Mouse (Mus musculus): Measurements from ENCODE around the gene Dyrk2.

Dyrk2 gene

DNA sequence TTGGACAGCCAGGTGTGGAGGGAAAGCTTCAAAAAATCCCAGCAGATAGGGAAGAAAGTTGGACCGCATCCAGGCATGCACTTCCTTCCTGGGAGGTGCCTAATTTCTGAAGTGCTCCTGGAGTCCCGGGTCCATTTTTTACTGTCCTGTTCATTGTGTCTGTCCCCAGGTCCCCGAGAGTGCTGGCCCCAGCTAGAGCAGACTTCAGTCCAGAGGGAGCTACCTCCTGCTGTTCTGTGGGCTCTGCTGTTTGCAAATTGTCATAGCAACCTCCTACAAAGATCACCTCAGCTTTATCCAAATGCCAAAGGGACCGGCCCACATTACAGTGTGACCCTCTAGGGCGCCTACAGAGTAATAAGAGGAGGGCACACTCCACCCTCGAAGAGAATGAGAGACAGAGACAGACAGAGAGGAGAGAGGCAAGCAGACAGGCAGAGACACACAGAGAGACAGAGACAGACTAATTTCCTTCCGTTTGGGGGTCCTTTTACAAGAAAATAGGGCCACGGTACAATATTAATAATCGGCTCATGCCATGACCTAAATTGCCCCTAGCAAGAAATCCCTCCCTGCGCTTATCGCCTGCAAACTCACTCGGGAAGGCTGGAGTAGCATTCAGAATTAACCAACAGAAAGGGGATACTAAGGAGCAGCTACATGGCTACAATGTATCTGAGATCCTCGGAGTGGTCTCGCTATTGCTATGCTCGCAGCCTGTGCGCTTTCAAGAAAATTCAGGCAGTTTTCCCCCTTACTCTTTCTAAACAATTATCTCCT lies at the start of gene Dyrk2:
Gene Dyrk2 (minus strand): TSS at position 9 of the 780 bp plus-strand sequence.
- DNase-seq (ENCODE audit: low spot score) = no peak

DNA sequence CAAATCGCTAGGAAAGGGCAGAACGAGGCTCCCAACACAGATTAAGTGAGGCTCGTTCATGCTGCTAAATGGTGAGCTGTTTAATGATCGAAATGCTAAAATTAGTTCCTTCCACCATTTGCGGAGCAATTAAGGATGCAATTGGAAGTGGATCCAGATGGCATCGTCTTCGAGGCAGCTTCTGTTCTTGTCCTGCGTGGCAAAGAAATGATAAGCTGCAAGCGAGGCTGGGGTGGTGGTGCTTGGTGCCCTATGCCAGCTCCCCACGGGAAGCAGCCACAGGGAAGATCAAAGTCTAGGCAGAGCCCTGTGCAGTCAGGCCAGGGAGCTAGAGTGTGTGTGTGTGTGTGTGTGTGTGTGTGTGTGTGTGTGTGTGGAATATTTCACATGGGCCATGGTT lies 32.6 kb upstream of the Dyrk2 start:
- no peak for DNase-seq (ENCODE audit: low spot score)

DNA sequence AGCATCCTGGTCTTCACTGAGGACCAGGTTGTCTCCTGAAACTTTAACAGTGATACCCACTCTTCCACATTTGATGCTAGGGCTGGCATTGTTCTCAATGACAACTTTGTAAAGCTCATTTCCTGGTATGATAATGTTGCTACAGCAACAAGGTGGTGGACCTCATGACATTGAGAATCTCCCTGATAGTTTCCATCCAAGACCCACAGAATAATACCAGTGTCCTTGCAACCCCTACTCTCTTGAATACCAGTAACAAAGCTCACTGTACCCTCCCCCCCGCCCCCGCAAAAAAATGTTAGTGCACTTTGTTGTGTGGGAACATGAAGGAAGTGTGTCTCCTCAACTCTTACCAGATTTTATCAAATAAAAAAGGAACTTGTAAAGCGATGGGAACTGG lies 23.6 kb upstream of the Dyrk2 start:
- DNase-seq (ENCODE audit: low spot score) = no peak

GRCm38 (mm10) chr10:118884126-118884525 lies 14.1 kb upstream of the Dyrk2 start:
- no peak for DNase-seq (ENCODE audit: low spot score)

- DNase-seq (ENCODE audit: low spot score) = no peak
Measured at GRCm38 (mm10) chr10:118883317-118883716, 13.3 kb upstream of the Dyrk2 start.

DNA sequence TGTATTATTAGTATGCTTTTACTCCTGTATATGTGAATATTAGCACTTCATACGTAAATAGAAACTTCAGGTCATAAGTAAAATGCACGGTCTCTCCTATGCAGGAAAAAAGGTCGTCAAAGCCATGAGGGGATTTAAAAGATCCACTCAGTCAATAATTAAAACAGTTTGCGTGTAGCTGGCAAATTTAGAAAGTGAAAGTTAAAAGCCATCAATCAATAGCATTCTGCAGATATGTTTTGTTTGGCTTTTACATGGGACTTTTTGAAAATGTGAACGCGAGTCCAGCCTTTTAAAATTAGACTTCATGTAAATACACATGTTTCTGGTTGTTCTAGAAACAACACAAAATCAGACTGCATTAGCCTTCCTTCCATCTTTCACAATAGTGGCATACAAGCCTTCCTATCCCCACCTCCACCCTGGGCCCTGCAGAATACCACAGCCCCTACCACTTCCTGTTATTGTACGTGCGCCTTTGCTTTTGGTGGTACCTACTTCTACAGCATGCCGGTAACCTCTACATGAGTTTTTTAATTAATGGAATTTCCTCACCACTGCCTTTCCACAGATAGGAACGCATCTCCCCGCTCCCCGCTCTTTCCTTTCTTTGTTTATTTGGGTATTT lies 12.4 kb upstream of the Dyrk2 start:
- DNase-seq (ENCODE audit: low spot score) = no peak

DNA sequence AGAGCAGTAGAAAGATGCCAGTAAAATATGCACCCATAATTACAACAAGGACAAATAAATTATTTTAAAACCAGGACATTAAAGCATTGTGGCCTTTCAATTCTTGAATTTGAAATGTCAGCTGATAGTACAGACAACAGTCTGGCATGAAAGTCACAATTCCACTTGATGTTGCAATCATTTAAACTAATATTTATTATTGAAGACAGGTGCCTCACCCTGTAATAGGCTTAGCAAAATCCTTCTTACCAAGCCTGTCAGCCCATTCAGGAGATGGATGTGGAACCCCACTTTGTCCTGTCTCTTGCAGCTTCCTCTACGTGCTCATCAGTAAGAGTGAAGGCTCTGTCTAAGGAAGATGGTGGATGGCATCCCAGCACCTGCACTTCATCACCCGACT lies 10.8 kb upstream of the Dyrk2 start:
- DNase-seq (ENCODE audit: low spot score) = no peak

DNA sequence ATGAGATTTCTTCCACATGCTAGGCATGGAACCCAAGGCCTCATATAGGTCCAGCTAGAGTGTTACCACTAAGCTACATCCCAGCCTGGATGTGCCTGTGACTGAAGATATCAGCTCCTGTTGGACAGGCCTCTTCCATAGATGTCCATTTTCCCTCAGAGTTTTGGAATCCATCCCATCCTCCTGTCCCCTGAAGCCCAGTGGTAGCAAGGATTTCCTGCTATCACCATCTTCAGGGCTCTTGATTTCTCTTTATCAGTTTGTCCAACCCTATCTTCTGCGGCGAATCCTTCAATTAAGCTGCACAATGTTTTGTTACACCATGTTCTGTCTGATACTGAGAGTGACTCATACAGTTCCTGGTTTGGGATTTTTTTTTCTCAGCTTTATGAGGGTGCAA lies 2.2 kb upstream of the Dyrk2 start:
- no peak for DNase-seq (ENCODE audit: low spot score)

DNA sequence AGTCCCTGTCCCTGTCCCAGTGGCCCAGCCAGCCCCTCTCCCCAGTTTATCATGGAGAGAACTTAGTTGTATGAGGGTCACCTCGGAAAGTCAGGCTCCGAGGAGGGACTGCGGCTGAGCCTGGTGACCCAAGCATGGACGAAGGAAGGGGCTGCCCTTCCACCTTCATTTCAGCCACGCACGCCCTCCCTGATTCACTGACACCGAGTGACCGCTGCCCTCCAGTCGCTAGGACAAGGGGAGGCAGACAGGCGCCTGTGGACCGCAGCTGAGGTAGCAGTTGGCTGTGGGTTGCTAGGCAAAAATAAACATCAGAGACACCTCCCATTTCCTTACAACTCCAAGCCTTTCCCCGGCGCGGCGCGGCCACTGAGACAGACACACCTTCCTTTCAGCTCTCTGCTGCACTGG lies 413 bp downstream of the Dyrk2 start:
- DNase-seq (ENCODE audit: low spot score) = peak; percentile 63

GRCm38 (mm10) chr10:118868601-118869590 lies 1.1 kb downstream of the Dyrk2 start:
- peak; percentile 64 for DNase-seq (ENCODE audit: low spot score)

GRCm38 (mm10) chr10:118867896-118868600 lies 2.0 kb downstream of the Dyrk2 start:
- DNase-seq (ENCODE audit: low spot score) = peak; percentile 40

DNA sequence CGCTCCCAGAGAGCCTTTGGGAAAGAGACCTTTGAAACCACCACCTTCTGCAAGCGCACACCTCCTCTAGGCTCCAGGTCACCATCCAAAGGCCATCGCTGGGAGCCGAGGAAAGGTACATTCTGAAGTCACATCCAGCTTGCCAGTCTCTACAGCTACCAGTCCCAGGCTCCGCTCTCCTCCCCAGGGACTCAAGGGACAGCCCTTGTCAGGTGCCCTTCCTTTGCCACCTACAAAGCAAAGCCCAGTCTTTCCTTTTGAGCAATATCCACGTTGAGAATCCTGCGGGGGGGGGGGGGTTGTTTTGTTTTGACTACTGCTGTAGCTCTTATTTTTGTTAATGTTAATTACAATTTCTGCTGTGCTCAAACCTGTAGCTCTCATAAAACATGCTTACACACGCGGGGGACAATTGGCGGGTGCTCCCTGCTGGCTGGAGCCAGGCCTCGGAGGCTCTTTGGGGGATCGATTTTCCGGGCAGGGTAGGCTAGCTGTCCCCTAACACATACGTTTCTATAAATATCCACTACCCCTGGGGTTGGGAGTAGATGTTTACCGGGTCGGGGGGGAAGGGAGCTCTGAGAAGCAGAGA lies 2.6 kb downstream of the Dyrk2 start:
- DNase-seq (ENCODE audit: low spot score) = no peak

DNA sequence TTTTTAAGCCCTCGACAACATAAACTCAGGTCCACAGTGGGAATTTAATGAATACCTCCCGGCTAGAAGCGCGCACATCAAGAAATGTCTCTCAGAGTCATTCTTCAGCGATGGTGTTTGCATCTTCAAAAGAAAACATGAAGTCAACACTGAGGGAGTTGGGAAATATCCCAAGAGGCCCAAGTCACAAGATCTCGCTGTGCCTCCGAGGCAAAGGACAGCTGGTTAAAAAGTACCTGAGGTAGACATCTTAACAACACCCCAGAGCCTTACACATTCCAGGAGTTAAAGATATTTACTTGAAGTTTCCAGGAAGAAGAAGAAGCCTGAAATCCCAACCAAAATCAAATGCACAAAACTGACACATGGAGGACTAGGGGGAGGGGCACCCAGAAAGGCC lies 5.0 kb downstream of the Dyrk2 start:
- no peak for DNase-seq (ENCODE audit: low spot score)

DNA sequence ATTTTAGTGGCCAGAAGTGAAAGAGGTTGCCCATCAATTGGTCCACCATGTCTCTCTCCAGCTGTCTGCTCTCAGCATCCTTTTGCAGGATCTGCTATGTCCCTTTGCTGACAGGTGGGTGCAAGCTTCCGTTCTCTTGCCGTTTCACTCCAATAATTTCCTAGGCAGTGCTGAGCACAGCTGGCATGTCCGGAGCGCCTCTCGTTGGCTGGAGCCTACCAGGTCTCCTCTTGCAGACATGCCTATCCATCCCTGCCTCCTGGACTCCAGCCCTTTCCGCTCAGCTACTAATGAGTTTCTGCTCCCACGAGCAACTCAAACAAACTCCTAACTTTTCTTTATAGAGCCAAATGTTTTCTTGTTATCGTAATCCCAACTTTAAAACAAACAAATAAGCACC lies 6.4 kb downstream of the Dyrk2 start:
- DNase-seq (ENCODE audit: low spot score) = no peak

- no peak for DNase-seq (ENCODE audit: low spot score)
Measured at GRCm38 (mm10) chr10:118862233-118862632, 7.8 kb downstream of the Dyrk2 start.

- no peak for DNase-seq (ENCODE audit: low spot score)
Measured at GRCm38 (mm10) chr10:118861234-118862025, 8.6 kb downstream of the Dyrk2 start.

DNA sequence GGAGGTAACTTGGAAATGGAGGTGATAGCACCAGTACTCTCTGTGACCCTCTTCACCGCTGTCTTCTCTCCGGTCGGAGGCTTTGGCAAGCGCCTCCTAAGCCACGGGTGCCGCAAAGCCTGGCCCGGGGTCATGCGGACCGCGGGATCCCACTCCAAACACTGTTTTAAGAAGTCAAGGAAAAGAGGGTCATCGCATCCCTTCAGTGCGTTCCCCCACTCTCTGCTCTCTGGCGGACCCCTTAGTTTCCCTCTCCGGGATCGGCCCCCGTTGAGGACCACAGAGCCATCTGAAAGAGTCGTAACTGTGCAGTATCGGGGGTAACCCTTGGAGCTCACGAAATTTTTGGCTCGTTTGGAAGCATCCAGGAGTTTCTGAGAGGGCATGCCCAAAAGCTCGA lies 10.4 kb downstream of the Dyrk2 start:
- DNase-seq (ENCODE audit: low spot score) = no peak

DNA sequence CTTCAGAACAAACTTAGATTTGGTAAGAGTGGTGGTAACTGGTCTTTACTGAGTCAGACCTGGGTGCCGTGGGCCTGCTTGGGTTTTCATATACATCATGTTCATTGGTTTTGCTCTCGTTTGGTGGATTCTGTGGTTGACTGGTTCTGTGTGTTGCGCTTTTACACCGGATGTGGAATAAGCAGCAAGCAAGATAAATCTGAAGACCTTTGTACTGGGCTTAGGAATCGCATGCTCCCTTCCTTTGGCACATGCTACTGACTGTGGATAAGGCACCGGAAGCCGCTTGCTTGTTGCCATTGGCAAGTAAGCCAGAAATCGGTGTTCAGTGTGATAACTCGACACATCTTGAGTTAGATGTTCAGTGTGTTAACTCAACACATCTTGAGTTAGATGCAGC lies 15.4 kb downstream of the Dyrk2 start:
- DNase-seq (ENCODE audit: low spot score) = no peak

GRCm38 (mm10) chr10:118852554-118852953 lies 17.5 kb downstream of the Dyrk2 start:
- DNase-seq (ENCODE audit: low spot score) = no peak

- DNase-seq (ENCODE audit: low spot score) = no peak
Measured at GRCm38 (mm10) chr10:118848501-118848900, 21.5 kb downstream of the Dyrk2 start.
